Mouse (Mus musculus): ENCODE measurements around the gene Edn1. TPM values are rescaled to one million over a fixed set of nuclear protein-coding genes. Genes with fewer than 3 reads are reported as not detected.
A peak's percentile ranks its signal among the peaks of the same experiment; 100 is the strongest.

The Edn1 gene
- polyA plus RNA-seq, 1 experiment from 2014 or later, result 5.1 TPM

GRCm38 (mm10) chr13:42306870-42307800, 5.9 kb downstream of the Edn1 start:
- WGBS, result 70% methylated on average over 14 of the region's 14 CpGs
- H3K9me3 ChIP-seq (ENCODE audit: control insufficient read depth, low read length), result no peaks in the 10 kb centered on the region
- H3K36me3 ChIP-seq (ENCODE audit: control insufficient read depth, insufficient read depth, low read length), result no peaks in the 10 kb centered on the region
- no peak overlapping the region for H3K4me3 ChIP-seq (ENCODE audit: low read depth, low read length)
- H3K27me3 ChIP-seq (replicated peaks; ENCODE audit: control insufficient read depth, insufficient read depth, low read length), result peaks cover 8% of the 10 kb centered on the region
- no peaks in the 10 kb centered on the region for H3K4me1 ChIP-seq (replicated peaks; ENCODE audit: control insufficient read depth, insufficient read depth, low read length)
- H3K27ac ChIP-seq (ENCODE audit: low read depth), result no peak overlapping the region
- no peak overlapping the region for H3K4me2 ChIP-seq (ENCODE audit: low read length)
- no peak for ATAC-seq (replicated peaks; ENCODE audit: low FRiP score, low TSS enrichment, low read depth)
- no peak overlapping the region for H3K9ac ChIP-seq (ENCODE audit: low read length)
- peak; percentile 49 for DNase-seq (ENCODE audit: low spot score)

GRCm38 (mm10) chr13:42308368-42309103, 7.3 kb downstream of the Edn1 start:
- WGBS, result 62% methylated on average over 16 of the region's 16 CpGs
- DNase-seq (ENCODE audit: low spot score), result peak; percentile 49
- peak; percentile 64 for ATAC-seq (replicated peaks; ENCODE audit: low FRiP score, low TSS enrichment, low read depth)
- Histone ChIP-seq H3K9ac (ENCODE audit: low read length) (no peak overlapping the region), H3K4me1 (replicated peaks; ENCODE audit: control insufficient read depth, insufficient read depth, low read length) (no peaks in the 10 kb centered on the region), H3K27me3 (replicated peaks; ENCODE audit: control insufficient read depth, insufficient read depth, low read length) (no peaks in the 10 kb centered on the region), H3K36me3 (ENCODE audit: control insufficient read depth, insufficient read depth, low read length) (no peaks in the 10 kb centered on the region), H3K4me2 (ENCODE audit: low read length) (no peak overlapping the region), H3K4me3 (ENCODE audit: low read depth, low read length) (no peak overlapping the region), H3K9me3 (ENCODE audit: control insufficient read depth, low read length) (no peaks in the 10 kb centered on the region), H3K27ac (ENCODE audit: low read depth) (no peak overlapping the region)

- no peaks in the 10 kb centered on the region for H3K4me1 ChIP-seq (replicated peaks; ENCODE audit: control insufficient read depth, insufficient read depth, low read length)
- no peak overlapping the region for H3K4me2 ChIP-seq (ENCODE audit: low read length)
- 34% methylated on average over 11 of the region's 11 CpGs for WGBS
- H3K36me3 ChIP-seq (ENCODE audit: control insufficient read depth, insufficient read depth, low read length), result no peaks in the 10 kb centered on the region
- ATAC-seq (replicated peaks; ENCODE audit: low FRiP score, low TSS enrichment, low read depth) (no peak), DNase-seq (ENCODE audit: low spot score) (peak; percentile 50)
- H3K9me3 ChIP-seq (ENCODE audit: control insufficient read depth, low read length), result no peaks in the 10 kb centered on the region
- no peaks in the 10 kb centered on the region for H3K27me3 ChIP-seq (replicated peaks; ENCODE audit: control insufficient read depth, insufficient read depth, low read length)
- no peak overlapping the region for H3K9ac ChIP-seq (ENCODE audit: low read length)
- H3K4me3 ChIP-seq (ENCODE audit: low read depth, low read length), result no peak overlapping the region
- H3K27ac ChIP-seq (ENCODE audit: low read depth), result no peak overlapping the region
These were observed 8.5 kb downstream of the Edn1 start for GRCm38 (mm10) chr13:42309804-42310203.

- no peak for DNase-seq (ENCODE audit: low spot score)
- Histone ChIP-seq H3K9ac (ENCODE audit: low read length) (no peak overlapping the region), H3K27me3 (replicated peaks; ENCODE audit: control insufficient read depth, insufficient read depth, low read length) (no peaks in the 10 kb centered on the region), H3K27ac (ENCODE audit: low read depth) (no peak overlapping the region), H3K4me3 (ENCODE audit: low read depth, low read length) (no peak overlapping the region), H3K4me2 (ENCODE audit: low read length) (no peak overlapping the region), H3K9me3 (ENCODE audit: control insufficient read depth, low read length) (no peaks in the 10 kb centered on the region), H3K4me1 (replicated peaks; ENCODE audit: control insufficient read depth, insufficient read depth, low read length) (no peaks in the 10 kb centered on the region), H3K36me3 (ENCODE audit: control insufficient read depth, insufficient read depth, low read length) (no peaks in the 10 kb centered on the region)
- WGBS, result 75% methylated on average over 1 of the region's 1 CpGs
- ATAC-seq (replicated peaks; ENCODE audit: low FRiP score, low TSS enrichment, low read depth), result no peak
These were observed 14.4 kb downstream of the Edn1 start for GRCm38 (mm10) chr13:42315628-42316027.

GRCm38 (mm10) chr13:42317808-42318207, 16.5 kb downstream of the Edn1 start:
- Histone ChIP-seq H3K9ac (ENCODE audit: low read length) (no peak overlapping the region), H3K4me2 (ENCODE audit: low read length) (no peak overlapping the region), H3K27me3 (replicated peaks; ENCODE audit: control insufficient read depth, insufficient read depth, low read length) (no peaks in the 10 kb centered on the region), H3K4me3 (ENCODE audit: low read depth, low read length) (no peak overlapping the region), H3K4me1 (replicated peaks; ENCODE audit: control insufficient read depth, insufficient read depth, low read length) (no peaks in the 10 kb centered on the region), H3K9me3 (ENCODE audit: control insufficient read depth, low read length) (no peaks in the 10 kb centered on the region), H3K27ac (ENCODE audit: low read depth) (no peak overlapping the region), H3K36me3 (ENCODE audit: control insufficient read depth, insufficient read depth, low read length) (no peaks in the 10 kb centered on the region)
- ATAC-seq (replicated peaks; ENCODE audit: low FRiP score, low TSS enrichment, low read depth), result no peak
- DNase-seq (ENCODE audit: low spot score), result no peak
- 80% methylated on average over 4 of the region's 4 CpGs for WGBS

- Histone ChIP-seq H3K4me2 (ENCODE audit: low read length) (no peak overlapping the region), H3K4me1 (replicated peaks; ENCODE audit: control insufficient read depth, insufficient read depth, low read length) (no peaks in the 10 kb centered on the region), H3K36me3 (ENCODE audit: control insufficient read depth, insufficient read depth, low read length) (no peaks in the 10 kb centered on the region), H3K4me3 (ENCODE audit: low read depth, low read length) (no peak overlapping the region), H3K9ac (ENCODE audit: low read length) (no peak overlapping the region), H3K27me3 (replicated peaks; ENCODE audit: control insufficient read depth, insufficient read depth, low read length) (no peaks in the 10 kb centered on the region), H3K27ac (ENCODE audit: low read depth) (no peak overlapping the region), H3K9me3 (ENCODE audit: control insufficient read depth, low read length) (peaks cover 4% of the 10 kb centered on the region; the same call in 1 of the 2 replicates)
- WGBS, result 72% methylated on average over 2 of the region's 2 CpGs
- DNase-seq (ENCODE audit: low spot score), result no peak
- no peak for ATAC-seq (replicated peaks; ENCODE audit: low FRiP score, low TSS enrichment, low read depth)
These were observed 27.3 kb downstream of the Edn1 start for GRCm38 (mm10) chr13:42328576-42328975.

- ATAC-seq (replicated peaks; ENCODE audit: low FRiP score, low TSS enrichment, low read depth) (no peak), DNase-seq (ENCODE audit: low spot score) (no peak)
- Histone ChIP-seq H3K9me3 (ENCODE audit: control insufficient read depth, low read length) (peaks cover 4% of the 10 kb centered on the region; the same call in 1 of the 2 replicates), H3K4me2 (ENCODE audit: low read length) (no peak overlapping the region), H3K4me1 (replicated peaks; ENCODE audit: control insufficient read depth, insufficient read depth, low read length) (no peaks in the 10 kb centered on the region), H3K27ac (ENCODE audit: low read depth) (no peak overlapping the region), H3K9ac (ENCODE audit: low read length) (no peak overlapping the region), H3K36me3 (ENCODE audit: control insufficient read depth, insufficient read depth, low read length) (no peaks in the 10 kb centered on the region), H3K27me3 (replicated peaks; ENCODE audit: control insufficient read depth, insufficient read depth, low read length) (no peaks in the 10 kb centered on the region), H3K4me3 (ENCODE audit: low read depth, low read length) (no peak overlapping the region)
- 86% methylated on average over 2 of the region's 2 CpGs for WGBS
These were observed 29.8 kb downstream of the Edn1 start for GRCm38 (mm10) chr13:42331104-42331503.

- no peak for DNase-seq (ENCODE audit: low spot score)
- H3K9ac ChIP-seq (ENCODE audit: low read length), result no peak overlapping the region
- no peak overlapping the region for H3K27ac ChIP-seq (ENCODE audit: low read depth)
- WGBS, result 87% methylated on average over 3 of the region's 3 CpGs
- H3K4me3 ChIP-seq (ENCODE audit: low read depth, low read length), result no peak overlapping the region
- H3K4me2 ChIP-seq (ENCODE audit: low read length), result no peak overlapping the region
- no peaks in the 10 kb centered on the region for H3K27me3 ChIP-seq (replicated peaks; ENCODE audit: control insufficient read depth, insufficient read depth, low read length)
- H3K9me3 ChIP-seq (ENCODE audit: control insufficient read depth, low read length), result no peaks in the 10 kb centered on the region
- H3K4me1 ChIP-seq (replicated peaks; ENCODE audit: control insufficient read depth, insufficient read depth, low read length), result no peaks in the 10 kb centered on the region
- ATAC-seq (replicated peaks; ENCODE audit: low FRiP score, low TSS enrichment, low read depth), result no peak
- H3K36me3 ChIP-seq (ENCODE audit: control insufficient read depth, insufficient read depth, low read length), result no peaks in the 10 kb centered on the region
These were observed 33.7 kb downstream of the Edn1 start for GRCm38 (mm10) chr13:42334981-42335380.

All from intestine, embryonic 14.5 days (tissue).